14 mouse cellular contexts compared by ENCODE assay signal in genomic region chr7:112127954-112128353, GRCm38 (mm10). TPM values are rescaled to one million over a fixed set of nuclear protein-coding genes. Genes with fewer than 3 reads are reported as not detected.
DNase-seq lines count a peak whose midpoint lies in the region; ATAC-seq and TF ChIP-seq lines count a peak whose summit lies in the region.
"Had no signal": no experiment of that assay in that cellular context is flagged by ENCODE, and none has a peak within 500 bp of the region (broad histone marks: within the 10 kb centered on the region; RNA-seq: fewer than 3 reads in every experiment).

No protein-coding gene starts in this region.

- peaks cover 4% of the 10 kb centered on the region; the same call in 1 of the 2 replicates for H3K36me3 ChIP-seq in embryonic facial prominence, embryonic 13.5 days
- H3K36me3 ChIP-seq in embryonic facial prominence, embryonic 10.5 days (replicated peaks), result no peaks in the 10 kb centered on the region
- H3K36me3 ChIP-seq: hindbrain, embryonic 12.5 days; midbrain, embryonic 13.5 days had no signal

- TF ChIP-seq POLR2A in brain, embryonic 14.5 days (IDR thresholded peaks at IDR 0.05; ENCODE audit: borderline replicate concordance, extremely low read depth, insufficient read depth, insufficient read length, poor library complexity, severe bottlenecking), result no peak
- no peak for TF ChIP-seq POLR2A in embryonic fibroblast, embryonic 13.5 days (IDR thresholded peaks at IDR 0.05; ENCODE audit: low read depth, low read length)

- H3K27ac ChIP-seq in embryonic facial prominence, embryonic 13.5 days, result peak overlapping the region; percentile 45
- H3K27ac ChIP-seq in embryonic facial prominence, embryonic 10.5 days (replicated peaks), result no peak overlapping the region
- H3K27ac ChIP-seq in layer of hippocampus, adult 2 months, result peak overlapping the region; percentile 48
- H3K27ac ChIP-seq in embryonic fibroblast, embryonic 13.5 days (ENCODE audit: insufficient read depth, low read length), result peak overlapping the region; percentile 22
- H3K27ac ChIP-seq: hindbrain, embryonic 12.5 days; midbrain, embryonic 13.5 days had no signal

- H3K9ac ChIP-seq in embryonic facial prominence, embryonic 13.5 days, result no peak overlapping the region
- H3K9ac ChIP-seq: hindbrain, embryonic 12.5 days; midbrain, embryonic 13.5 days had no signal

- no peak for ATAC-seq in embryonic facial prominence, embryonic 13.5 days (ENCODE audit: insufficient number of reproducible peaks, insufficient read depth, low FRiP score, low TSS enrichment, low read depth)
- ATAC-seq in megakaryocyte, adult 5-6 weeks (ENCODE audit: poor library complexity, severe bottlenecking), result no peak
- ATAC-seq: intestine, postnatal 0 days; midbrain, embryonic 13.5 days had no signal

- no peak for TF ChIP-seq CTCF in layer of hippocampus, adult 2 months (conservative IDR thresholded peaks at IDR 0.05)
- TF ChIP-seq CTCF in brain, embryonic 14.5 days (IDR thresholded peaks at IDR 0.05; ENCODE audit: borderline replicate concordance, extremely low read depth, insufficient read depth, insufficient read length), result no peak
- TF ChIP-seq CTCF in embryonic fibroblast, embryonic 13.5 days (IDR thresholded peaks at IDR 0.05; ENCODE audit: borderline replicate concordance, insufficient read depth, low read length), result no peak

- no peaks in the 10 kb centered on the region for H3K9me3 ChIP-seq in embryonic facial prominence, embryonic 13.5 days
- H3K9me3 ChIP-seq in embryonic facial prominence, embryonic 10.5 days, result no peaks in the 10 kb centered on the region
- H3K9me3 ChIP-seq: hindbrain, embryonic 12.5 days; midbrain, embryonic 13.5 days had no signal

- peaks cover 42% of the 10 kb centered on the region for H3K4me1 ChIP-seq in embryonic facial prominence, embryonic 13.5 days
- peaks cover 27% of the 10 kb centered on the region for H3K4me1 ChIP-seq in embryonic facial prominence, embryonic 10.5 days
- peaks cover 5% of the 10 kb centered on the region; the same call in 1 of the 2 replicates for H3K4me1 ChIP-seq in embryonic fibroblast, embryonic 13.5 days (ENCODE audit: control insufficient read depth, insufficient read depth, low read length)
- H3K4me1 ChIP-seq: midbrain, embryonic 13.5 days had no signal

- no peak overlapping the region for H3K4me2 ChIP-seq in embryonic facial prominence, embryonic 13.5 days
- H3K4me2 ChIP-seq: hindbrain, embryonic 12.5 days; midbrain, embryonic 13.5 days had no signal

- DNase-seq in embryonic facial prominence, embryonic 10.5 days (ENCODE audit: low spot score), result no peak
- peak in 1 of 2 experiments; percentile 23 for DNase-seq in layer of hippocampus, adult 2 months (ENCODE audit: low spot score in 2 of 2)
- DNase-seq in layer of hippocampus, adult 11-12 months (ENCODE audit: low spot score), result no peak
- peak; percentile 29 for DNase-seq in brain, embryonic 14.5 days (ENCODE audit: low read depth)
- DNase-seq in adipocyte (ENCODE audit: low spot score), result no peak
- DNase-seq: liver; lung, postnatal 10 days had no signal

- no peak overlapping the region for H3K4me3 ChIP-seq in embryonic facial prominence, embryonic 13.5 days
- H3K4me3 ChIP-seq in embryonic facial prominence, embryonic 10.5 days, result no peak overlapping the region
- H3K4me3 ChIP-seq in layer of hippocampus, adult 2 months, result no peak overlapping the region
- no peak overlapping the region for H3K4me3 ChIP-seq in embryonic fibroblast, embryonic 13.5 days (ENCODE audit: insufficient read depth, low read length)
- H3K4me3 ChIP-seq: erythroblast, embryonic 14.5 days; hindbrain, embryonic 12.5 days; midbrain, embryonic 13.5 days had no signal

- no peaks in the 10 kb centered on the region for H3K27me3 ChIP-seq in embryonic facial prominence, embryonic 13.5 days
- no peaks in the 10 kb centered on the region for H3K27me3 ChIP-seq in embryonic facial prominence, embryonic 10.5 days (replicated peaks; ENCODE audit: low read depth, poor library complexity, severe bottlenecking)
- H3K27me3 ChIP-seq: hindbrain, embryonic 12.5 days; midbrain, embryonic 13.5 days had no signal

- 79% methylated on average over 4 of the region's 4 CpGs for WGBS in embryonic facial prominence, embryonic 13.5 days
- 87% methylated on average over 4 of the region's 4 CpGs for WGBS in embryonic facial prominence, embryonic 10.5 days

RNA-seq across cellular contexts. Expression of gene Dkk3, which starts 30.9 kb away (rescaled TPM):
- polyA plus RNA-seq in embryonic facial prominence, embryonic 13.5 days (2015; fragmentation: Nextera tagmentation; extraction: Ambion mirVana), result 43.9 and 67.9 TPM in 2 replicates
- polyA plus RNA-seq in embryonic facial prominence, embryonic 10.5 days (2016; fragmentation: Nextera tagmentation; extraction: Ambion mirVana), result 10.8 and 15.2 TPM in 2 replicates
- total RNA-seq in layer of hippocampus, adult 2 months (2021), result 100 to 1,000 TPM; 253 to 270 TPM
- polyA plus RNA-seq in brain, embryonic 14.5 days (2012; rRNA removed), result 10.7 and 16.5 TPM in 2 replicates
- 130 and 148 TPM in 2 replicates for polyA plus RNA-seq in embryonic fibroblast, embryonic 13.5 days (2011; ENCODE audit: insufficient read length, low read depth, missing spikeins)
- 0.16 TPM in 1 of 2 replicates, not detected in the other for total RNA-seq in megakaryocyte, adult 5-6 weeks (2015)
- total RNA-seq in megakaryocyte, adult 5-6 weeks (2017), result not detected in 2 replicates
- polyA plus RNA-seq: erythroblast, embryonic 14.5 days had no signal
